Mouse (Mus musculus) ES-Bruce4 (cell line): ENCODE results near the gene Gas2l3. TPM values are rescaled to one million over a fixed set of nuclear protein-coding genes. Genes with fewer than 3 reads are reported as not detected.

Source experiments
- H3K27ac ChIP-seq: 2 replicates; pipeline ENCODE4 v1.5.1; 2012; ENCODE audit warnings: low read length, inconsistent platforms; ENCODE audit not compliant: insufficient read depth
- H3K27me3 ChIP-seq: 2 replicates; pipeline ENCODE4 v1.6.1; 2012; ENCODE audit warnings: mild to moderate bottlenecking, low read length, inconsistent platforms; ENCODE audit not compliant: control insufficient read depth, poor library complexity, insufficient read depth, severe bottlenecking
- H3K36me3 ChIP-seq: 2 replicates; pipeline ENCODE4 v1.6.1; 2012; ENCODE audit warnings: inconsistent platforms, mild to moderate bottlenecking, low read length, moderate library complexity; ENCODE audit not compliant: control insufficient read depth, poor library complexity, insufficient read depth, severe bottlenecking
- H3K4me1 ChIP-seq: one replicate; pipeline ENCODE4 v1.8.1; 2011; ENCODE audit warnings: low read length; ENCODE audit not compliant: control insufficient read depth, insufficient read depth
- H3K4me3 ChIP-seq: 2 replicates; pipeline ENCODE4 v1.5.1; 2011; ENCODE audit warnings: low read depth, mild to moderate bottlenecking, low read length
- H3K9ac ChIP-seq: 2 replicates; pipeline ENCODE4 v1.6.1; 2012; ENCODE audit warnings: low read depth, mild to moderate bottlenecking, inconsistent platforms; ENCODE audit not compliant: poor library complexity, severe bottlenecking
- H3K9me3 ChIP-seq: replicated peaks from 2 replicates; pipeline ENCODE4 v1.6.1; 2012; ENCODE audit warnings: mild to moderate bottlenecking, low read length, inconsistent platforms; ENCODE audit not compliant: control insufficient read depth, poor library complexity, insufficient read depth, severe bottlenecking
- CTCF ChIP-seq: IDR thresholded peaks from one replicate; pipeline ENCODE4 v1.8.1; 2011; ENCODE audit warnings: low read depth, low read length
- EP300 ChIP-seq: IDR thresholded peaks from 2 replicates; pipeline ENCODE4 v1.6.1; 2011; ENCODE audit warnings: low read depth, low read length; ENCODE audit not compliant: insufficient read depth
- POLR2A ChIP-seq: IDR thresholded peaks from one replicate; pipeline ENCODE4 v1.8.1; 2011; ENCODE audit warnings: low read length; ENCODE audit not compliant: insufficient read depth
- polyA plus RNA-seq: library from polyadenylated mRNA; stranded (reverse); fragments of >200 nt; gene quantifications from 2 replicates; pipeline ENCODE4 v1.2.4, GENCODE M21; 2011; ENCODE audit warnings: low read depth; ENCODE audit not compliant: missing spikeins, insufficient read depth, insufficient read length

Gene Gas2l3
- polyA plus RNA-seq, 1 experiment = 65.0 TPM

- H3K36me3 ChIP-seq = peaks cover 5% of the 10 kb centered on the region
- H3K4me3 ChIP-seq = no peak overlapping the region
- H3K9ac ChIP-seq = no peak overlapping the region
- H3K9me3 ChIP-seq = no peaks in the 10 kb centered on the region
- no peaks in the 10 kb centered on the region for H3K27me3 ChIP-seq
- TF ChIP-seq EP300 = no peak
- no peak for TF ChIP-seq POLR2A
- no peak for TF ChIP-seq CTCF
- no peaks in the 10 kb centered on the region for H3K4me1 ChIP-seq
- H3K27ac ChIP-seq = no peak overlapping the region
Observed at GRCm38 (mm10) chr10:89441961-89442360, 1.8 kb downstream of the Gas2l3 start.

- Histone ChIP-seq H3K36me3 (peaks cover 7% of the 10 kb centered on the region), H3K9ac (no peak overlapping the region), H3K27me3 (no peaks in the 10 kb centered on the region), H3K27ac (no peak overlapping the region), H3K4me1 (no peaks in the 10 kb centered on the region), H3K4me3 (no peak overlapping the region), H3K9me3 (no peaks in the 10 kb centered on the region)
- TF ChIP-seq EP300 = no peak
Observed at GRCm38 (mm10) chr10:89439380-89439779, 4.4 kb downstream of the Gas2l3 start.

- no peak overlapping the region for H3K9ac ChIP-seq
- H3K36me3 ChIP-seq = peaks cover 7% of the 10 kb centered on the region
- H3K9me3 ChIP-seq = no peaks in the 10 kb centered on the region
- TF ChIP-seq EP300 = no peak
- no peaks in the 10 kb centered on the region for H3K27me3 ChIP-seq
- no peak overlapping the region for H3K27ac ChIP-seq
- no peak overlapping the region for H3K4me3 ChIP-seq
- H3K4me1 ChIP-seq = no peaks in the 10 kb centered on the region
Observed at GRCm38 (mm10) chr10:89437996-89438395, 5.8 kb downstream of the Gas2l3 start.

GRCm38 (mm10) chr10:89437472-89437871, 6.3 kb downstream of the Gas2l3 start:
- Histone ChIP-seq H3K36me3 (peaks cover 7% of the 10 kb centered on the region), H3K27me3 (no peaks in the 10 kb centered on the region), H3K27ac (no peak overlapping the region)

GRCm38 (mm10) chr10:89435920-89436319, 7.8 kb downstream of the Gas2l3 start:
- Histone ChIP-seq H3K27ac (no peak overlapping the region), H3K36me3 (peaks cover 11% of the 10 kb centered on the region), H3K27me3 (no peaks in the 10 kb centered on the region), H3K4me1 (peaks cover 4% of the 10 kb centered on the region), H3K4me3 (no peak overlapping the region), H3K9ac (no peak overlapping the region), H3K9me3 (no peaks in the 10 kb centered on the region)
- TF ChIP-seq POLR2A = no peak
- no peak for TF ChIP-seq EP300
- TF ChIP-seq CTCF = no peak

More at GRCm38 (mm10) chr10:89437472-89437871, 6.3 kb downstream of the Gas2l3 start:
- Histone ChIP-seq H3K9me3 (no peaks in the 10 kb centered on the region), H3K9ac (no peak overlapping the region), H3K4me1 (peaks cover 2% of the 10 kb centered on the region), H3K4me3 (no peak overlapping the region)
- TF ChIP-seq EP300 (no peak), CTCF (no peak)

- no peak for TF ChIP-seq CTCF
- no peak overlapping the region for H3K9ac ChIP-seq
- H3K27ac ChIP-seq = no peak overlapping the region
- peaks cover 11% of the 10 kb centered on the region for H3K36me3 ChIP-seq
- no peak overlapping the region for H3K4me3 ChIP-seq
- H3K9me3 ChIP-seq = no peaks in the 10 kb centered on the region
- no peaks in the 10 kb centered on the region for H3K27me3 ChIP-seq
- H3K4me1 ChIP-seq = peaks cover 4% of the 10 kb centered on the region
Observed at GRCm38 (mm10) chr10:89435413-89435812, 8.4 kb downstream of the Gas2l3 start.
